Mouse (Mus musculus) subcutaneous adipose tissue, adult 2 months (tissue): Measurements from ENCODE around the gene Khdc3. TPM values are rescaled to one million over a fixed set of nuclear protein-coding genes. Genes with fewer than 3 reads are reported as not detected.

Source experiments
- polyA plus RNA-seq: library from polyadenylated mRNA; depleted of rRNA; stranded (reverse); fragments of >200 nt; gene quantifications from 2 replicates; pipeline ENCODE4 v1.2.3, GENCODE M21; 2012; ENCODE audit warnings: low replicate concordance; rRNA removed

Gene Khdc3
- 0.09 and 0.12 TPM in 2 replicates for polyA plus RNA-seq

GRCm38 (mm10) chr9:73101536-73101935, at the start of gene Khdc3:
Gene Khdc3 (plus strand): TSS chr9:73101836.

DNA sequence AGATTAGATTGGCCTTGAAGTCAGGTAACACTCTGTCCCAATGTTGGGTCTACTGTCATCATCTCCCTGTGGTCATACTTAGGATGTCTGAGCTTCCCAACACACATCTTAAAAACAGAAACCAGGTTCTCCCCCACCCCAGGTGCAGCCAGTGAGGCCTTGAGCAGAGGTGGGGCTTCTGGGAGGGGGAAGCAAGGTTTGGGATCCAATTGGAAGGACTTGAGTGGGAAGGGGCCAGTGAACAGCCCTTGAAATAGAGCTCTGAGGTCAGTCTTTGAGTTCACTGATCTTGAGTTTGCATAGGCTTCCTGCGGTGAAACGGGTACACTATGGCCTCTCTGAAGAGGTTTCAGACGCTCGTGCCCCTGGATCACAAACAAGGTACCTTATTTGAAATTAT, 545 bp downstream of the Khdc3 start, which contains the start of gene Gm20509:
Gene Gm20509, plus strand, starts transcription at position 290 of the 400 bp plus-strand sequence.

DNA sequence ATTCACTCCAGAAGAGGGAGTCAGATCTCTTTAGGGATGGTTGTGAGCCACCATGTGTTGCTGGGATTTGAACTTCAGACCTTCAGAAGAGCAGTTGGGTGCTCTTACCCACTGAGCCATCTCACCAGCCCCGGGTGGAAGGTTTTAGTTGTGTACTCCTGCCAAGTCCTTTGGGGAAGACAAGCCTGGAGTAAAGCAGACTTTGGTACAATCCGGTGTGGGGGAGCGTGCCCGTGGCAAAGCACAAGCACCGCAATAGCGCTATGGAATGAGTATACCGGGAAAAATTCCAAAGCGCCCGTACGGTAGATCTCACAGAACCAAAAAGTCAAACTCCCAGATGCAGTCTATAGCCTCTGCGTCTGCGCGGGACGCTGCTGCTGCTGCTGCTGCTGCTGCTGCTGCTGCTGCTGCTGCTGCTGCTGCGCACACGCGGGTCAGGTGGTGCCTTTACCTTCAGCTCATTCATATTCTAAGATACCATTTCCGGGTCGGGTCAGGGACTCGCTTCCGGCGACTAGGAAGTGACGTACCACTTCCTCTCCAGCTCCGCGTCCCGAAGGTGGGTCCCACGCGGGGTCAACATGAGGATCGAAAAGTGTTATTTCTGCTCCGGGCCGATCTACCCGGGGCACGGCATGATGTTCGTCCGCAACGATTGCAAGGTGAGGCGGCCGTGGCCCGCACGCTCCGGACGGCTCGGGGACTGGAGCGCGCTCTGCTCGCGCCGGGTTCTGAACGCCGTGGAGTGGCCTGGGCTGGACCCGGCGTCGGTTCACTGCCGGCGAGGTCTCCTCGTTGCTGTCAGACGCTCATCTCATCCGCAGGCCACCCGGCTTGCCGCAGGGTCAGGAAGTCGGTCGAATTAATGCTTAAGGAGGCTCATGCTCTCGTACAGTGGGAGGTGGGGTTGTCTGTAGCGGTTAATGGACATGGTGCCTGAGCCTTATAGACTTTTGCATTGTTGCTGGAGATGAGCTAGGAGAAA, 11.6 kb downstream of the Khdc3 start, which contains the start of gene Rsl24d1:
Gene Rsl24d1, plus strand, starts transcription at position 508 of the 988 bp plus-strand sequence.

Other genes with a start within 250 kb of the Khdc3 start
- 1.3 and 4.2 TPM in 2 replicates for gene Pygo1, start 176.2 kb upstream of the Khdc3 start, polyA plus RNA-seq
- gene Dyx1c1, start 143.1 kb upstream of the Khdc3 start, polyA plus RNA-seq = 0.73 and 0.84 TPM in 2 replicates
- not detected in 2 replicates for gene Gm44503, start 143.0 kb upstream of the Khdc3 start, polyA plus RNA-seq
- 16.5 and 18.8 TPM in 2 replicates for gene Ccpg1os, start 116.5 kb upstream of the Khdc3 start, polyA plus RNA-seq
- gene Ccpg1, start 116.4 kb upstream of the Khdc3 start, polyA plus RNA-seq = 14.0 and 14.2 TPM in 2 replicates
- gene Pigb, start 61.5 kb upstream of the Khdc3 start, polyA plus RNA-seq = 9.0 and 16.6 TPM in 2 replicates
- gene Rab27a, start 57.0 kb upstream of the Khdc3 start, polyA plus RNA-seq = 2.6 and 7.6 TPM in 2 replicates
- gene Gm20509, start 634 bp downstream of the Khdc3 start, polyA plus RNA-seq = not detected in 2 replicates
- 20.1 and 27.4 TPM in 2 replicates for gene Rsl24d1, start 11.6 kb downstream of the Khdc3 start, polyA plus RNA-seq